Mouse (Mus musculus) brown adipose tissue, adult 24 weeks (tissue): ENCODE results near the gene Slitrk5. TPM values are rescaled to one million over a fixed set of nuclear protein-coding genes. Genes with fewer than 3 reads are reported as not detected.
"Not testable (repeated sequence)": the region's sequence is repeated elsewhere in the genome, so short reads cannot be mapped to it uniquely, and the experiment has no call there.

Experiments used
- H3K27ac ChIP-seq: fragments of 200-500 bp; replicated peaks from 2 replicates; pipeline ENCODE4 v1.5.1; 2012; ENCODE audit warnings: low read depth, mild to moderate bottlenecking, low read length
- H3K4me1 ChIP-seq: fragments of 200-500 bp; 2 replicates; pipeline ENCODE4 v1.6.1; 2012; ENCODE audit warnings: low read length, mixed read lengths; ENCODE audit not compliant: control insufficient read depth, insufficient read depth, insufficient read length
- H3K4me3 ChIP-seq: fragments of 200-500 bp; 2 replicates; pipeline ENCODE4 v1.5.1; 2012; ENCODE audit warnings: low read depth, mild to moderate bottlenecking, low read length, moderate library complexity; ENCODE audit not compliant: insufficient read depth
- polyA plus RNA-seq: library from polyadenylated mRNA; stranded (reverse); fragments of >200 nt; gene quantifications from 2 replicates; pipeline ENCODE4 v1.2.4, GENCODE M21; 2012; ENCODE audit not compliant: missing spikeins, insufficient read depth, insufficient read length

Slitrk5 gene
- polyA plus RNA-seq, result not detected in 2 replicates

DNA sequence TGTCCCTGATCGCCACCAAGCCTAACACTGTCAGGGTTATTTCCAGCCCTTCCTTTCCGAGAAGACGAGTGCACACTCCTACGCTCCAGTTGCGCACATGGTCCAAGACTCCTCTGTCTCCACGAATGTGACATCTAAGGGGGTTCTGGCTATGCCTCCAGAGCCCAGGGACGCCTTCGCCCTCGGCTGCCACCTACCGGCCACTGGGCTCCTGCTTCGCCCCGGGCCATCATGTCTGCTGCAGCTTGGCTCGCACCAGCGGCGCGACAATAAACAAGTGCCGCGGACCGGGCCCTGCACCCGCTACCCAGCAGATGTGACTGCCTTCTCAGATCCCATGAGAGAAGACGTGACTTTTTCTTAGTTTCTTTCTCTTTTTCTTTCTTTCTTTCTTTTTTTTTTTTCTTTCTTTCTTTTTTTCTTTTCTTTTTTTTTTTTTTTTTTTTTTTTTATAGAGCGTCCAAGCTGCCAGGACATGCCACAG lies at the start of gene Slitrk5:
Gene Slitrk5 (plus strand): TSS at position 434 of the 484 bp plus-strand sequence.
- Histone ChIP-seq H3K4me1 (no peaks in the 10 kb centered on the region), H3K27ac (no peak within 1 kb of the TSS), H3K4me3 (peak within 1 kb of the TSS; percentile 54)

DNA sequence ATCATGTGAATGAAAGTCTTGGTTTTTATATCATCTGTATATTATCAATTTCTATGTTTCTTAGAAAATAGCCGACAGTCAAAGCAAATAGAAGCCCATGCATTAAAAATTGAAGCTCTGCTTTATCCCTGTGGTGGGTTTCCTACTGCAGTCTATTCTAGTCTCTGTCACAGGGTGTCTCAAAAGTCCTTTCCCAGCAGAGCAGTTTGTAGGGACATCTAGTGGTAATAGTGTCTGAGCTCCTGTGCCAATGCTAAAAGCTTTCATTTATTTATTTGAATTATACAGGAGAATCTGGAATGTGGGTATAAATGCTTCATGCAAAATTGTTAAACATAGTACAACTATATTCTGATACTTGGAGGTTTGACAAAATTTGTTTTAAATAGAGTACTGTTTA lies 2.0 kb upstream of the Slitrk5 start:
- Histone ChIP-seq H3K4me1 (no peaks in the 10 kb centered on the region), H3K27ac (no peak overlapping the region), H3K4me3 (no peak overlapping the region)

DNA sequence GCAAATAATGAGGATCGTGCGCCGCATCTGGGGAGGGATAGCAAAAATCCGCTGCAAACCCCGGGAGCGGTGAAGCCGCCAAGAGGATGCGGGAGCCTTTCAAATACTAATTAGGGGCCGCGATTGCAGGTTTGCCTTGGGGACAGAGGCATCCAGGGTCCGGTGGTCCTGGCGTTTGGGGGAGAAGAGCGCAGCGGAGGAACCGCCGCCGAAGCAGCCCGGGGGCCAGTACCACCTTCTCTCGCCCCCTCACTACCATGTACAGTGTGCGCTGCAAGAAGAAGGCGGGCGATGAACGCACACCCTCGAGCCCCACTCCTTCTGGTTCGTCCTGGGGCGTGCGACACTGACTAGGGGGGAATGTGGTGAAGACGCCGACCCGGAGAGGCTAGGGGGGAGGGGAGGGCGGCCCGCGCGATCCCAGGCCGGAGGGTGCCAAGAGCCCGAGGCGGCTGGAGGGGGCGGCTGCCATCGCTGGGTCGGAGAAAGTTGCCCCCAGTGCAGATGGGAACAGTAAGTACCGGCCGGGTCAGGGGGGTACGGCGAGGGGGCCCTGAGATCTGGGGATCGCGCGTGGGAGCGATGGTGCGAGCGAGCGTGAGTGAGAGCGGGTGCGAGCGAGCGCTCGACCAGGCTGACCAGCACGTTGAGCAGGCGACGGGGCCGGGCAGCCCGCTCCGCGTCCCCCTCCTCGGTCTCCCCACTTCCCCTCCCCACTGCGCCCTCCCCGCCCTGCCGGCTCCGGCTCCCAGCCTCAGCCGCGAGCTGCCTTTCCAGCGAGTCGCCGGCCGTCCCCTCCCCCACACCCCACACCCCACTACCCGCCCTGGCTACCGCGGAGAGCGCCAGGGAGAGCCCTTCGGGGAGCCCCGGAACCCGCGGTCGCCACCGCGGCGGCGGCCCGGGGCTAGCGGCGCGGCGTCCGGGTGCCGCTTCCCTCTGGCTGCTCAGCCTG lies 591 bp downstream of the Slitrk5 start:
- H3K27ac ChIP-seq, result no peak overlapping the region
- H3K4me1 ChIP-seq, result no peaks in the 10 kb centered on the region
- H3K4me3 ChIP-seq, result peak overlapping the region; percentile 54

DNA sequence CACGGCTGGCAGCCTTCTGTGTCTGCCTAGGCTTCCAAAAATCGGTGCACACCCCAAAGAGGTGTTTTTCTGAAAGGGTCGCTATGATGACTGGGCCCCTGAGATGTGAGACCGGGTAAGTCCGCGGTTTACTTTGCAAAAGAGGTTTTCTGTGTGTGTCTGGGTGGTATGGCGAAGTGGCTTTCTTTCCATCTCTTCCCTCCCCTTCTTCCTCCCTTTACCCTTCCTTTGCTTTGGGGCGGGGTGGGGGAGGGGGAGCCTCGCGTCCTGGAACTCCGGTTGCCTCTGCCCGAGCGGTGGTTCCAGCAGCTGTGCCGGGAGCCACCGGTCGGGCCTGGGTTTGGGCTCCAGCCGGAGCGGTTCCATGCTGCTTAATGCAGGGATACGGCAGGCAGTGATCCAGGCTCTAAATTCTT lies 1.3 kb downstream of the Slitrk5 start:
- Histone ChIP-seq H3K4me3 (peak overlapping the region; percentile 49), H3K27ac (no peak overlapping the region), H3K4me1 (no peaks in the 10 kb centered on the region)

DNA sequence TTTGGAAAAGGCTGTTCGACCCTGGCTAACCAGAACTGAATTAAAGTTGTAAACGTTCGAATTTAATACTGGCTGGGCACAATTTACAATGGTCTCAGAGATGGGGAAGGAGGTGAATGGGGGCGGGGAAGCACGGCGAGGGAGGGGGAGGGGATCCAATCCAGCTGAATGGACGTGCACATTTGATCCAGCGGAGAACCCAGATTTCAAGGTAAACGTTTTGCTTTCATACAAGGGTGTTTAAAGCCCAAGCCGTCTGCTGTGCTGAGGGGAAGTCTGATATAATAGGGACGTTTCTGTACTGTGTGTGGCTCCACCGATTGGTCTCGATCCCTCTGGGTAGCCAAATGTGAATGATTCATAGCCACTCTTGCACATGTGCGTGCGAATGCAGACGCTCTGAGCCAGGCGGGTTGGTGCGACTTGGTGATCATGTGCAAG lies 2.0 kb downstream of the Slitrk5 start:
- no peak overlapping the region for H3K4me3 ChIP-seq
- H3K4me1 ChIP-seq, result no peaks in the 10 kb centered on the region
- no peak overlapping the region for H3K27ac ChIP-seq

DNA sequence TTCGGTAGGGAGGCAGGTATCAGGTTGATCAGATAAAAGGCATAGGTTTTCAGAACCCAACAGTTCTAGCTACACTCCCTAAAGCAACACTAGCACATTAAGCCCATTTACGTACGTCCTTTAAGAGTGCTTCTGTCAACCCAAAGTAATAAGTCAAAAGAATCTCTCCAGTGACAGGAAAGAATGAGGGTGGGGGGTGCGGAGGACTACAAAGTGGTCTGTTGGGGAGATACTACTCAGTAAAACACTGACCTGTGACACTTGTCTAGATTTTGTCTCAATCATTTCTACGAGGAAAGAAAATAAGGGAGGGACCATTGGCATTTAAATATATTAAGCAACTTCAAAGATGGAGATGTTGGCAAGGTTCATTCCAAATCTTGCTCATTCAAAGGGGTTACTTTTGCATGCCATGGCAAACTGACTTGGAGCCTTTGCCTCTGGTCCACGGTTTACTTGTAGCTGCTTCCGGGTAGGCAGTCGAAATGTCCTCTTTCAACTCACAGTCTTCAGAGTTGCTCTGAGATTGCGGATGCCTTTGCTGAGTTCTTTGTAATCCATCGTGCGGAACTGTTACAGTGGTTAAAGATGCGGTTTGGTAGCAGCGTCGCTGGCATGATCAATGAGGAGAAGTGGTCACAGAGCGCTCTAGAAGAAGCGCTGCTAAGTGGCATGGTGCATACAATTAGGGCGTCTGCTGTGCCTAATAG lies 2.6 kb downstream of the Slitrk5 start:
- H3K4me1 ChIP-seq, result no peaks in the 10 kb centered on the region
- no peak overlapping the region for H3K27ac ChIP-seq
- no peak overlapping the region for H3K4me3 ChIP-seq

DNA sequence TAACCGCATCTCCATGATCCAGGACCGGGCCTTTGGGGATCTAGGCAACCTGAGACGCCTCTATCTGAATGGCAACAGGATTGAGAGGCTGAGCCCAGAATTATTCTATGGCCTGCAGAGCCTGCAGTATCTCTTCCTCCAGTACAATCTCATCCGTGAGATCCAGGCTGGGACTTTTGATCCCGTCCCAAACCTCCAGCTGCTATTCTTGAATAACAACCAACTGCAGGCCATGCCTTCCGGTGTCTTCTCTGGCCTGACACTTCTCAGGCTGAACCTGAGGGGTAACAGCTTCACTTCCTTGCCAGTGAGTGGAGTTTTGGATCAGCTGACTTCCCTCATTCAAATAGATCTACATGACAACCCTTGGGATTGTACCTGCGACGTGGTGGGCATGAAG lies 5.4 kb downstream of the Slitrk5 start:
- no peaks in the 10 kb centered on the region for H3K4me1 ChIP-seq
- H3K4me3 ChIP-seq, result no peak overlapping the region
- H3K27ac ChIP-seq, result no peak overlapping the region

DNA sequence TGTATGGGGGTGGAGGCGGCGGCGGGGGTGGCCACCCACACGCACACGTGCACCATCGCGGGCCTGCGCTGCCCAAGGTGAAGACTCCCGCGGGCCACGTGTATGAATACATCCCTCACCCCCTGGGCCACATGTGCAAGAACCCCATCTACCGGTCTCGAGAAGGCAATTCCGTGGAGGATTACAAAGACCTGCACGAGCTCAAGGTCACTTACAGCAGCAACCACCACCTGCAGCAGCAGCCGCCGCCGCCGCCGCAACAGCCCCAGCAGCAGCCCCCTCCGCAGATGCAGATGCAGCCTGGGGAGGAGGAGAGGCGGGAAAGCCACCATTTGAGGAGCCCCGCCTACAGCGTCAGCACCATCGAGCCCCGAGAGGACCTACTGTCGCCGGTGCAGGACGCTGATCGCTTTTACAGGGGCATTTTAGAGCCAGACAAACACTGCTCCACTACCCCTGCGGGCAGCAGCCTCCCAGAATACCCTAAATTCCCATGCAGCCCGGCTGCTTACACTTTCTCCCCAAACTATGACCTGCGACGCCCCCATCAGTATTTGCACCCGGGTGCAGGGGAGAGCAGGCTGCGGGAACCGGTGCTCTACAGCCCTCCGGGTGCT lies 6.3 kb downstream of the Slitrk5 start:
- Histone ChIP-seq H3K4me3 (peak overlapping the region; percentile 28), H3K27ac (no peak overlapping the region), H3K4me1 (no peaks in the 10 kb centered on the region)

DNA sequence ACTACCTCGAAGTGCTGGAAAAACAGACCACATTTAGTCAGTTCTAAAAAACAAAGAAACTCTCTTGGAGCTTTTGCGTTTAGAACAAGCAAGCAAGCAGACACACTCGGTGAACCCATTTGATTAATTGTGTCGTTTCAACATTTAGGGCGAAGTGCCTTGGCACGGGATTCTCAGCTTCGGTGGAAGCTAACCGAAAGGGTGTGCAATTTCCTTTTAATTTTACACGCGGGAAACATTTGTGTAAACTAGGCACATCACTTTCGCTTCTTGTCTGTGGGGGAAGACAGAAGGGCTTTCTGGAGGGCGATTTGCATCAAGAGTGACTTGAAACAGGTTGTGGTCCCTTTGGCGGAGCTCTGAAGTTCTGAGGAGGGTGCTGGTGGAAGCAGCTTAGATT lies 6.9 kb downstream of the Slitrk5 start:
- Histone ChIP-seq H3K4me1 (no peaks in the 10 kb centered on the region), H3K4me3 (peak overlapping the region; percentile 28), H3K27ac (no peak overlapping the region)

DNA sequence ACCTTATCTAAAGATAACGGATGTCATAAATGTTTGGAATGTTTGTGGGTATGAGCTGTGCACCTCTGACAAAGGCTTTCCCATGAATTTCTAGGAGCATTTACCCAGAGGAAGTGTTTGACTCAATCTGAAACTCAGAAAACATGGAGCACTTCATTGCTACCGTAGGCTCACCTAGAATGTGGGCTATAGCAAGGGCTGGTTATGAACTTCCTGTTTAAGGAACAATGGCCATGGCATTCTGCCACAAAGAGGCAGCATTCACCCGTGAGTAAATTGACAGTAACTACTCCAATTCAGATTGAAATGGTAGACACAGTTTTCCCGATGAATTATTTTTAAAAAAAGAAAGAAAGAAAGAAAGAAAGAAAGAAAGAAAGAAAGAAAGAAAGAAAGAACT lies 8.6 kb downstream of the Slitrk5 start:
- H3K4me1 ChIP-seq, result no peaks in the 10 kb centered on the region
- H3K27ac ChIP-seq, result no peak overlapping the region
- H3K4me3 ChIP-seq, result no peak overlapping the region

DNA sequence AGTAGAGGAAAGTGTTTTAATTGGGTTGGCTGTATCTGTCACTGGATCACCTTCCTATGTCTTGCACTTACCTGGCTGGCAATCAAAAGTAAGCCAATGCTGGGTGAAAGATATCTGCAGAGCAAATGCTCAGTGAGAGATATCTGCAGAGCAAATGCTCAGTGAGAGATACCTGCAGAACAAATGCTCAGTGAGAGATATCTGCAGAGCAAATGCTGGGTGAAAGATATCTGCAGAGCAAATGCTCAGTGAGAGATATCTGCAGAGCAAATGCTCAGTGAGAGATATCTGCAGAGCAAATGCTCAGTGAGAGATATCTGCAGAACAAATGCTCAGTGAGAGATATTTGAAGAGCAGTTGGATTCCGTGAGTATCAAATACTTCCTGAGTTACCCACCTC lies 15.2 kb downstream of the Slitrk5 start:
- not testable (repeated sequence) for H3K27ac ChIP-seq, H3K4me1 ChIP-seq, H3K4me3 ChIP-seq

DNA sequence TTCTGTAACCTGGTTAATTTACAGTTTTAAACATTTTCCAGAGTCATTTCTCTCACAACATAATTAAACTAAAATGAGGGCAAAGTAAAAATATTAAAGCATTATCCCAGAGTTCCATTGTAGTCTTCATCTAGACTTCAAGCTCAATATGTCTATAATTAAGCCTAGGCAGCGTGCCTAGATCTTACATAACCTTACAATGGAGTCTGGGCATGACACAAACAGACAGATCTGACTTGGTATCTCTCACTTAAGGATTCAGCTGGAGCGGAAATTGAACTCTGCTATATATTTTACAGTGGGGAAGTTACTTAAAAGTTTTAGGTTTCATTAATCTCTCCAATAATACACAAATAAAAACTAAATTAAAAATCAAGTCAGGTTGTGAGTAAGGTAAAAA lies 54.9 kb downstream of the Slitrk5 start:
- Histone ChIP-seq H3K4me1 (no peaks in the 10 kb centered on the region), H3K4me3 (no peak overlapping the region), H3K27ac (no peak overlapping the region)
